Mouse (Mus musculus): Measurements from ENCODE around the gene Cd274. TPM values are rescaled to one million over a fixed set of nuclear protein-coding genes. Genes with fewer than 3 reads are reported as not detected.
A peak's percentile ranks its signal among the peaks of the same experiment; 100 is the strongest.

The Cd274 gene
- total RNA-seq, 1 experiment: 0.62 TPM

- in situ Hi-C loops (cut with MboI; ENCODE audit: low sequenced_read_pairs in 2 of 2, unreplicated experiment in 2 of 2): no loop called here
- no peak overlapping the region for H3K4me3 ChIP-seq (ENCODE audit: insufficient read depth in 1 of 2, low read depth in 1 of 2, low read length in 2 of 2, poor library complexity in 1 of 2, severe bottlenecking in 1 of 2)
- peaks cover 2 to 4% of the 10 kb centered on the region in 2 experiments; a peak in 1 of 4 replicates for H3K4me1 ChIP-seq (ENCODE audit: control insufficient read depth in 2 of 2, insufficient read depth in 2 of 2, low read length in 2 of 2, poor library complexity in 1 of 2)
- no peak overlapping the region for H3K27ac ChIP-seq (ENCODE audit: insufficient read depth, low read depth, low read length, poor library complexity, severe bottlenecking)
- no peaks in the 10 kb centered on the region for H3K36me3 ChIP-seq (ENCODE audit: control insufficient read depth, insufficient read depth, low read length, poor library complexity, severe bottlenecking)
- no peak for DNase-seq (ENCODE audit: low read depth, low spot score)
- TF ChIP-seq MAFK (IDR thresholded peaks at IDR 0.05; ENCODE audit: insufficient read depth, low read depth, low read length) (no peak), ZC3H11A (IDR thresholded peaks at IDR 0.05; ENCODE audit: borderline replicate concordance, low read depth, low read length) (no peak), CHD2 (IDR thresholded peaks at IDR 0.05; ENCODE audit: low read depth, low read length) (no peak), HCFC1 (IDR thresholded peaks at IDR 0.05; ENCODE audit: borderline replicate concordance, insufficient read depth, low read length) (no peak), ZNF384 (IDR thresholded peaks at IDR 0.05; ENCODE audit: low read depth, low read length) (no peak)
- H3K9me3 ChIP-seq (ENCODE audit: control insufficient read depth, insufficient read depth, low read depth, low read length): no peaks in the 10 kb centered on the region
- H3K9ac ChIP-seq (ENCODE audit: insufficient read depth, low read depth, low read length, poor library complexity, severe bottlenecking): no peak overlapping the region
These were observed 40.9 kb upstream of the Cd274 start for GRCm38 (mm10) chr19:29326396-29326795.

GRCm38 (mm10) chr19:29326822-29327552, 40.3 kb upstream of the Cd274 start:
- no peak for TF ChIP-seq HCFC1 (IDR thresholded peaks at IDR 0.05; ENCODE audit: borderline replicate concordance, insufficient read depth, low read length)
- no peak for TF ChIP-seq CHD2 (IDR thresholded peaks at IDR 0.05; ENCODE audit: low read depth, low read length)
- TF ChIP-seq MAFK (IDR thresholded peaks at IDR 0.05; ENCODE audit: insufficient read depth, low read depth, low read length): no peak
- no peak for TF ChIP-seq ZC3H11A (IDR thresholded peaks at IDR 0.05; ENCODE audit: borderline replicate concordance, low read depth, low read length)
- no peak for TF ChIP-seq ZNF384 (IDR thresholded peaks at IDR 0.05; ENCODE audit: low read depth, low read length)
- H3K36me3 ChIP-seq (ENCODE audit: control insufficient read depth, insufficient read depth, low read length, poor library complexity, severe bottlenecking): no peaks in the 10 kb centered on the region
- DNase-seq (ENCODE audit: low read depth, low spot score): no peak
- no peak overlapping the region for H3K9ac ChIP-seq (ENCODE audit: insufficient read depth, low read depth, low read length, poor library complexity, severe bottlenecking)
- no peaks in the 10 kb centered on the region for H3K9me3 ChIP-seq (ENCODE audit: control insufficient read depth, insufficient read depth, low read depth, low read length)
- peaks cover 2 to 4% of the 10 kb centered on the region in 2 experiments; a peak in 1 of 4 replicates for H3K4me1 ChIP-seq (ENCODE audit: control insufficient read depth in 2 of 2, insufficient read depth in 2 of 2, low read length in 2 of 2, poor library complexity in 1 of 2)
- H3K4me3 ChIP-seq (ENCODE audit: insufficient read depth in 1 of 2, low read depth in 1 of 2, low read length in 2 of 2, poor library complexity in 1 of 2, severe bottlenecking in 1 of 2): no peak overlapping the region
- in situ Hi-C loops (cut with MboI; ENCODE audit: low sequenced_read_pairs in 2 of 2, unreplicated experiment in 2 of 2): no loop called here
- no peak overlapping the region for H3K27ac ChIP-seq (ENCODE audit: insufficient read depth, low read depth, low read length, poor library complexity, severe bottlenecking)

GRCm38 (mm10) chr19:29334068-29334745, 33.0 kb upstream of the Cd274 start, which contains the start of gene Rln1:
TSS of gene Rln1 (minus strand) at chr19:29334670.
- in situ Hi-C loops (cut with MboI; ENCODE audit: low sequenced_read_pairs in 2 of 2, unreplicated experiment in 2 of 2): no loop called here
- H3K9ac ChIP-seq (ENCODE audit: insufficient read depth, low read depth, low read length, poor library complexity, severe bottlenecking): peak within 1 kb of the TSS; percentile 49
- peak within 1 kb of the TSS; percentile 44 to 84; a peak in 3 of 4 replicates for H3K4me3 ChIP-seq (ENCODE audit: insufficient read depth in 1 of 2, low read depth in 1 of 2, low read length in 2 of 2, poor library complexity in 1 of 2, severe bottlenecking in 1 of 2)
- no peak within 1 kb of the TSS for H3K27ac ChIP-seq (ENCODE audit: insufficient read depth, low read depth, low read length, poor library complexity, severe bottlenecking)
- TF ChIP-seq HCFC1 (IDR thresholded peaks at IDR 0.05; ENCODE audit: borderline replicate concordance, insufficient read depth, low read length) (no peak), CHD2 (IDR thresholded peaks at IDR 0.05; ENCODE audit: low read depth, low read length) (no peak), ZNF384 (IDR thresholded peaks at IDR 0.05; ENCODE audit: low read depth, low read length) (no peak), ZC3H11A (IDR thresholded peaks at IDR 0.05; ENCODE audit: borderline replicate concordance, low read depth, low read length) (no peak), MAFK (IDR thresholded peaks at IDR 0.05; ENCODE audit: insufficient read depth, low read depth, low read length) (no peak)
- peak; percentile 56 for DNase-seq (ENCODE audit: low read depth, low spot score)
- no peaks in the 10 kb centered on the region for H3K9me3 ChIP-seq (ENCODE audit: control insufficient read depth, insufficient read depth, low read depth, low read length)
- no peaks in the 10 kb centered on the region for H3K36me3 ChIP-seq (ENCODE audit: control insufficient read depth, insufficient read depth, low read length, poor library complexity, severe bottlenecking)
- peaks cover 0 to 2% of the 10 kb centered on the region in 2 experiments; a peak in 1 of 4 replicates for H3K4me1 ChIP-seq (ENCODE audit: control insufficient read depth in 2 of 2, insufficient read depth in 2 of 2, low read length in 2 of 2, poor library complexity in 1 of 2)

GRCm38 (mm10) chr19:29336624-29337023, 30.6 kb upstream of the Cd274 start:
- peaks cover 0 to 2% of the 10 kb centered on the region in 2 experiments; a peak in 1 of 4 replicates for H3K4me1 ChIP-seq (ENCODE audit: control insufficient read depth in 2 of 2, insufficient read depth in 2 of 2, low read length in 2 of 2, poor library complexity in 1 of 2)
- H3K9ac ChIP-seq (ENCODE audit: insufficient read depth, low read depth, low read length, poor library complexity, severe bottlenecking): no peak overlapping the region
- in situ Hi-C loops (cut with MboI; ENCODE audit: low sequenced_read_pairs in 2 of 2, unreplicated experiment in 2 of 2): no loop called here
- H3K4me3 ChIP-seq (ENCODE audit: insufficient read depth in 1 of 2, low read depth in 1 of 2, low read length in 2 of 2, poor library complexity in 1 of 2, severe bottlenecking in 1 of 2): no peak overlapping the region
- no peaks in the 10 kb centered on the region for H3K36me3 ChIP-seq (ENCODE audit: control insufficient read depth, insufficient read depth, low read length, poor library complexity, severe bottlenecking)
- H3K27ac ChIP-seq (ENCODE audit: insufficient read depth, low read depth, low read length, poor library complexity, severe bottlenecking): no peak overlapping the region
- TF ChIP-seq ZNF384 (IDR thresholded peaks at IDR 0.05; ENCODE audit: low read depth, low read length) (no peak), CHD2 (IDR thresholded peaks at IDR 0.05; ENCODE audit: low read depth, low read length) (no peak), MAFK (IDR thresholded peaks at IDR 0.05; ENCODE audit: insufficient read depth, low read depth, low read length) (no peak), ZC3H11A (IDR thresholded peaks at IDR 0.05; ENCODE audit: borderline replicate concordance, low read depth, low read length) (no peak), HCFC1 (IDR thresholded peaks at IDR 0.05; ENCODE audit: borderline replicate concordance, insufficient read depth, low read length) (no peak)
- no peaks in the 10 kb centered on the region for H3K9me3 ChIP-seq (ENCODE audit: control insufficient read depth, insufficient read depth, low read depth, low read length)
- no peak for DNase-seq (ENCODE audit: low read depth, low spot score)
